Mouse (Mus musculus) liver, embryonic 15.5 days (tissue): ENCODE data around the gene Sv2c. TPM values are rescaled to one million over a fixed set of nuclear protein-coding genes. Genes with fewer than 3 reads are reported as not detected.
"Not testable (repeated sequence)": the region's sequence is repeated elsewhere in the genome, so short reads cannot be mapped to it uniquely, and the experiment has no call there.

Source experiments
- ATAC-seq: fragments of 200-750 bp; cut with Nextera tagmentation; 2 replicates; pipeline ENCODE4 v1.8.0; 2017; ENCODE audit warnings: moderate number of reproducible peaks, mild to moderate bottlenecking, moderate library complexity; ENCODE audit not compliant: insufficient read depth
- H3K27ac ChIP-seq: fragments of 300-500 bp; sonication (generic); replicated peaks from 2 replicates; pipeline ENCODE4 v1.5.1; 2015; ENCODE audit warnings: mild to moderate bottlenecking, inconsistent platforms
- H3K27me3 ChIP-seq: fragments of 300-500 bp; sonication (generic); 2 replicates; pipeline ENCODE4 v1.6.1; 2015; ENCODE audit warnings: mild to moderate bottlenecking, inconsistent platforms
- H3K36me3 ChIP-seq: fragments of 300-500 bp; sonication (generic); replicated peaks from 2 replicates; pipeline ENCODE4 v1.6.1; 2015; ENCODE audit warnings: moderate library complexity, mild to moderate bottlenecking, inconsistent platforms
- H3K4me1 ChIP-seq: fragments of 300-500 bp; sonication (generic); replicated peaks from 2 replicates; pipeline ENCODE4 v1.6.1; 2015; ENCODE audit warnings: inconsistent platforms
- H3K4me2 ChIP-seq: fragments of 300-500 bp; sonication (generic); 2 replicates; pipeline ENCODE4 v1.6.1; 2015; ENCODE audit warnings: moderate library complexity, mild to moderate bottlenecking, inconsistent platforms
- H3K4me3 ChIP-seq: fragments of 300-500 bp; sonication (generic); replicated peaks from 2 replicates; pipeline ENCODE4 v1.5.1; 2015; ENCODE audit warnings: mild to moderate bottlenecking, inconsistent platforms
- H3K9ac ChIP-seq: fragments of 300-500 bp; sonication (generic); 2 replicates; pipeline ENCODE4 v1.6.1; 2015; ENCODE audit warnings: moderate library complexity, mild to moderate bottlenecking, inconsistent platforms
- H3K9me3 ChIP-seq: fragments of 300-500 bp; sonication (generic); replicated peaks from 2 replicates; pipeline ENCODE4 v1.6.1; 2016; ENCODE audit warnings: inconsistent platforms
- WGBS: fragments of 180-500 bp; shearing (Covaris S2); methylation state at CpG from one replicate; pipeline ENCODE4 v1.1.7; 2015; ENCODE audit warnings: mixed read lengths; ENCODE audit not compliant: insufficient replicate concordance; 5-methylcytosine and 5-hydroxymethylcytosine counted together
- polyA plus RNA-seq: library from polyadenylated mRNA; unstranded; fragments of >200 nt; fragmentation: Nextera tagmentation; extraction: Ambion mirVana; gene quantifications from 2 replicates; pipeline ENCODE4 v1.2.1, GENCODE M21; 2015

Gene Sv2c
- polyA plus RNA-seq, 1 experiment from 2014 or later = 0.15 TPM

GRCm38 (mm10) chr13:96129081-96129480 lies 3.3 kb downstream of the Sv2c start:
- no peak overlapping the region for H3K4me3 ChIP-seq
- H3K4me1 ChIP-seq = no peaks in the 10 kb centered on the region
- H3K27me3 ChIP-seq = peaks cover 61% of the 10 kb centered on the region
- H3K4me2 ChIP-seq = no peak overlapping the region
- 57% methylated on average over 3 of the region's 3 CpGs for WGBS
- no peaks in the 10 kb centered on the region for H3K9me3 ChIP-seq
- no peak overlapping the region for H3K9ac ChIP-seq
- no peak overlapping the region for H3K27ac ChIP-seq
- H3K36me3 ChIP-seq = no peaks in the 10 kb centered on the region
- ATAC-seq = no peak

- H3K27me3 ChIP-seq = peaks cover 37% of the 10 kb centered on the region
- WGBS = 47% methylated on average over 6 of the region's 6 CpGs
- no peak overlapping the region for H3K4me3 ChIP-seq
- ATAC-seq = no peak
- no peaks in the 10 kb centered on the region for H3K4me1 ChIP-seq
- H3K36me3 ChIP-seq = no peaks in the 10 kb centered on the region
- no peaks in the 10 kb centered on the region for H3K9me3 ChIP-seq
- H3K4me2 ChIP-seq = no peak overlapping the region
- H3K27ac ChIP-seq = no peak overlapping the region
- no peak overlapping the region for H3K9ac ChIP-seq
Measured at GRCm38 (mm10) chr13:96126669-96127068, 5.7 kb downstream of the Sv2c start.

- no peak for ATAC-seq
- H3K27me3 ChIP-seq = peaks cover 20% of the 10 kb centered on the region
- H3K9me3 ChIP-seq = no peaks in the 10 kb centered on the region
- no peak overlapping the region for H3K4me3 ChIP-seq
- no peak overlapping the region for H3K4me2 ChIP-seq
- H3K9ac ChIP-seq = no peak overlapping the region
- WGBS = 61% methylated on average over 5 of the region's 5 CpGs
- H3K36me3 ChIP-seq = no peaks in the 10 kb centered on the region
- H3K27ac ChIP-seq = no peak overlapping the region
- no peaks in the 10 kb centered on the region for H3K4me1 ChIP-seq
Measured at GRCm38 (mm10) chr13:96125011-96125410, 7.4 kb downstream of the Sv2c start.

- no peak overlapping the region for H3K27ac ChIP-seq
- ATAC-seq = no peak
- no peak overlapping the region for H3K4me3 ChIP-seq
- H3K4me1 ChIP-seq = no peaks in the 10 kb centered on the region
- no peaks in the 10 kb centered on the region for H3K9me3 ChIP-seq
- H3K4me2 ChIP-seq = no peak overlapping the region
- H3K9ac ChIP-seq = no peak overlapping the region
- H3K36me3 ChIP-seq = no peaks in the 10 kb centered on the region
- no peaks in the 10 kb centered on the region for H3K27me3 ChIP-seq
- 53% methylated on average over 2 of the region's 2 CpGs for WGBS
Measured at GRCm38 (mm10) chr13:96112711-96113110, 19.7 kb downstream of the Sv2c start.

- no peak overlapping the region for H3K9ac ChIP-seq
- no peaks in the 10 kb centered on the region for H3K9me3 ChIP-seq
- WGBS = 72% methylated on average over 3 of the region's 3 CpGs
- no peaks in the 10 kb centered on the region for H3K36me3 ChIP-seq
- no peak for ATAC-seq
- no peaks in the 10 kb centered on the region for H3K27me3 ChIP-seq
- H3K4me2 ChIP-seq = no peak overlapping the region
- no peak overlapping the region for H3K4me3 ChIP-seq
- no peaks in the 10 kb centered on the region for H3K4me1 ChIP-seq
- no peak overlapping the region for H3K27ac ChIP-seq
Measured at GRCm38 (mm10) chr13:96110767-96111166, 21.6 kb downstream of the Sv2c start.

- no peaks in the 10 kb centered on the region for H3K27me3 ChIP-seq
- no peaks in the 10 kb centered on the region for H3K36me3 ChIP-seq
- no peak overlapping the region for H3K4me3 ChIP-seq
- H3K4me1 ChIP-seq = no peaks in the 10 kb centered on the region
- H3K9ac ChIP-seq = no peak overlapping the region
- 43% methylated on average over 4 of the region's 4 CpGs for WGBS
- no peak overlapping the region for H3K27ac ChIP-seq
- H3K4me2 ChIP-seq = no peak overlapping the region
- ATAC-seq = no peak
- H3K9me3 ChIP-seq = no peaks in the 10 kb centered on the region
Measured at GRCm38 (mm10) chr13:96106367-96106766, 26.0 kb downstream of the Sv2c start.

- no peaks in the 10 kb centered on the region for H3K4me1 ChIP-seq
- H3K4me2 ChIP-seq = no peak overlapping the region
- ATAC-seq = no peak
- WGBS = 57% methylated on average over 4 of the region's 4 CpGs
- H3K9me3 ChIP-seq = no peaks in the 10 kb centered on the region
- no peak overlapping the region for H3K27ac ChIP-seq
- H3K9ac ChIP-seq = no peak overlapping the region
- no peaks in the 10 kb centered on the region for H3K27me3 ChIP-seq
- H3K36me3 ChIP-seq = no peaks in the 10 kb centered on the region
- no peak overlapping the region for H3K4me3 ChIP-seq
Measured at GRCm38 (mm10) chr13:96090929-96091328, 41.4 kb downstream of the Sv2c start.

- no peaks in the 10 kb centered on the region for H3K4me1 ChIP-seq
- H3K27ac ChIP-seq = no peak overlapping the region
- no peak for ATAC-seq
- H3K4me2 ChIP-seq = no peak overlapping the region
- no peaks in the 10 kb centered on the region for H3K36me3 ChIP-seq
- no peaks in the 10 kb centered on the region for H3K9me3 ChIP-seq
- no peak overlapping the region for H3K4me3 ChIP-seq
- H3K9ac ChIP-seq = no peak overlapping the region
- H3K27me3 ChIP-seq = no peaks in the 10 kb centered on the region
- 51% methylated on average over 7 of the region's 7 CpGs for whole genome bisulfite sequencing
Measured at GRCm38 (mm10) chr13:96085581-96086302, 46.6 kb downstream of the Sv2c start.

- H3K9ac ChIP-seq, H3K9me3 ChIP-seq, H3K27ac ChIP-seq, H3K27me3 ChIP-seq, H3K4me2 ChIP-seq, H3K36me3 ChIP-seq, ATAC-seq, H3K4me3 ChIP-seq, H3K4me1 ChIP-seq: not testable (repeated sequence)
- 64% methylated on average over 1 of the region's 1 CpGs for WGBS
Measured at GRCm38 (mm10) chr13:96081754-96082153, 50.6 kb downstream of the Sv2c start, which contains the start of gene Gm17190. Gene Gm17190, plus strand, starts transcription at chr13:96082054.

- H3K9ac ChIP-seq, H3K9me3 ChIP-seq, ATAC-seq, H3K4me3 ChIP-seq, H3K4me2 ChIP-seq, H3K36me3 ChIP-seq, H3K27me3 ChIP-seq, H3K4me1 ChIP-seq, H3K27ac ChIP-seq: not testable (repeated sequence)
- 48% methylated on average over 3 of the region's 3 CpGs for WGBS
Measured at GRCm38 (mm10) chr13:96081276-96081675, 51.1 kb downstream of the Sv2c start, which contains the start of gene Gm20075. Gene Gm20075, minus strand, starts transcription at chr13:96081376.

GRCm38 (mm10) chr13:96073555-96073954 lies 58.8 kb downstream of the Sv2c start:
- ATAC-seq = no peak
- H3K9me3 ChIP-seq = no peaks in the 10 kb centered on the region
- 63% methylated on average over 8 of the region's 8 CpGs for WGBS

GRCm38 (mm10) chr13:96052755-96053154 lies 79.6 kb downstream of the Sv2c start:
- no peak overlapping the region for H3K27ac ChIP-seq
- 22% methylated on average over 3 of the region's 3 CpGs for WGBS
- no peak overlapping the region for H3K4me2 ChIP-seq
- no peak overlapping the region for H3K9ac ChIP-seq
- H3K4me3 ChIP-seq = no peak overlapping the region
- ATAC-seq = no peak
- H3K27me3 ChIP-seq = no peaks in the 10 kb centered on the region
- no peaks in the 10 kb centered on the region for H3K36me3 ChIP-seq
- no peaks in the 10 kb centered on the region for H3K4me1 ChIP-seq
- H3K9me3 ChIP-seq = no peaks in the 10 kb centered on the region

More at GRCm38 (mm10) chr13:96073555-96073954, 58.8 kb downstream of the Sv2c start:
- H3K27me3 ChIP-seq = no peaks in the 10 kb centered on the region
- H3K4me1 ChIP-seq = no peaks in the 10 kb centered on the region
- no peak overlapping the region for H3K9ac ChIP-seq
- H3K4me2 ChIP-seq = no peak overlapping the region
- no peak overlapping the region for H3K27ac ChIP-seq
- no peak overlapping the region for H3K4me3 ChIP-seq
- H3K36me3 ChIP-seq = no peaks in the 10 kb centered on the region
